Mouse (Mus musculus) bone marrow, adult 2 months (tissue): ENCODE measurements at regions not wholly inside any gene's neighbourhood (a gene's known extent, or its start where the extent isn't known, plus 50 kb on each side); places are given as distances from the start of the nearest gene placed in this dataset.

Experiments used
- H3K27ac ChIP-seq: fragments of 200-500 bp; 2 replicates; pipeline ENCODE4 v1.5.1; 2012; ENCODE audit warnings: low read depth, mild to moderate bottlenecking, control low read depth, inconsistent platforms, low read length; ENCODE audit not compliant: control insufficient read depth, poor library complexity, insufficient read depth
- H3K4me1 ChIP-seq: fragments of 200-500 bp; 2 replicates; pipeline ENCODE4 v1.6.1; 2011; ENCODE audit warnings: low read length; ENCODE audit not compliant: control insufficient read depth, insufficient read depth
- H3K4me3 ChIP-seq: fragments of 200-500 bp; replicated peaks from 2 replicates; pipeline ENCODE3; 2011; ENCODE audit warnings: mild to moderate bottlenecking, low read depth, low read length, control low read depth; ENCODE audit not compliant: control insufficient read depth
- CTCF ChIP-seq: fragments of 200-500 bp; IDR thresholded peaks from 2 replicates; pipeline ENCODE4 v1.5.1; 2011; ENCODE audit warnings: low read length, control low read depth; ENCODE audit not compliant: control insufficient read depth, insufficient read depth
- POLR2A ChIP-seq: fragments of 200-500 bp; IDR thresholded peaks from 2 replicates; pipeline ENCODE4 v1.6.1; 2011; ENCODE audit warnings: low read depth, mild to moderate bottlenecking, control low read depth, low read length, borderline replicate concordance; ENCODE audit not compliant: control insufficient read depth
- WGBS: fragments of 180-500 bp; shearing (Covaris S2); methylation state at CpG from one replicate; pipeline ENCODE4 v1.1.7; 2018; 5-methylcytosine and 5-hydroxymethylcytosine counted together

DNA sequence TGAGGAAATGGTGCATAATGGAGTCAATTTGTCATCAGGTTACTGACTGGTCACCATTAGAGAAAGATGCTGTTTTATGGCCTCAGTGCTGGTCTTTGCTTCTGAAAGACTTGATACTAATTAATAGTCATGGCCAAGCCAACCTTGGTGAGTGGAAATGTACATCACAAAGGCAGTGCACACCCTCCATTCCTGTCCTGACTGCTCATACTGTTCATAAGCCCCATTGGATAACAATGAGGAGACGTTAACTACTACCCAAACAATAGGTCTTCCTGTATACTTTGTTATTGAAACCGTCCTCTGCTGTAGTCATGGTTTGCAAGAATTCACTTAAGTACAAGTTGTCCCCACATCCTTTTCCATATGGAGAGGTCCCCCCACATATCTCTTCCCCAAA is 605.8 kb upstream of the Slc35b3 start:
- TF ChIP-seq CTCF (no peak), POLR2A (no peak)
- H3K4me1 ChIP-seq: no peaks in the 10 kb centered on the region
- 61% methylated on average over 2 of the region's 2 CpGs for WGBS
- H3K4me3 ChIP-seq: no peak overlapping the region
- H3K27ac ChIP-seq: no peak overlapping the region

DNA sequence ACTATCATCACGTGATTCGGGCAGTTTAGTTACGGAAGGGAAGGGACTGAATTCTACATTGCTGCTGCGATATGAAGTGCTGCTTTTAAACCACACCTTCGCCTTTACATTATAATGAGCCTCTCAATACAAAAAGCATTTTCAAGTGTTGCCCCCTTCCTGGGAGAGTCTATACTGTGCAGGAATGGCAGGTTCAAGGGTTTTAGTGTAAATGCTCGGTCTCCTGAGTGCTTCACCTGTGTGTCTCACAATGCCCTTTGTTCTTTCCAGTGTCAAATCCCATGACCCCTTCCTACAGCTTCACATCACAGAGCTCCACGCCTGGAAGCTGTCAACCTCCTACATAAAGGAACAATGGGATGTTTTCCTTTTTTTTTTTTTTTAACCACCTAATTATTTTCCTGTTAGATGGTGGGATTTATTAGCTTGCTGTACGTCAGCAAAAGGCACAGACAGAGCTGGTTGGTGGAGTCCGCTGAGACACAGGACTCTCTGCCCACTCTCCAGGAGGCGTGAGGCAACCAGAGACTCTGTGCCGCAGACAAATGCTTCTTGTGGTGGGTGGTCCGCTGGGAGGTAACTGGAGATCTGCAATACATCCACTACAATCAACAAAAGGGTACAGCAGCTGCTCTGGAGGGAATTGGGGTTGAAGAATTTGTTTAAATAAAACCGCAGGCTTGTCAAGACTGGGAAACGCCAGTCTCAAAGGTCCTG is 577.2 kb upstream of the Slc35b3 start:
- Histone ChIP-seq H3K4me1 (no peaks in the 10 kb centered on the region), H3K27ac (no peak overlapping the region), H3K4me3 (no peak overlapping the region)
- TF ChIP-seq POLR2A: no peak
- TF ChIP-seq CTCF: no peak
- 72% methylated on average over 14 of the region's 14 CpGs for WGBS

DNA sequence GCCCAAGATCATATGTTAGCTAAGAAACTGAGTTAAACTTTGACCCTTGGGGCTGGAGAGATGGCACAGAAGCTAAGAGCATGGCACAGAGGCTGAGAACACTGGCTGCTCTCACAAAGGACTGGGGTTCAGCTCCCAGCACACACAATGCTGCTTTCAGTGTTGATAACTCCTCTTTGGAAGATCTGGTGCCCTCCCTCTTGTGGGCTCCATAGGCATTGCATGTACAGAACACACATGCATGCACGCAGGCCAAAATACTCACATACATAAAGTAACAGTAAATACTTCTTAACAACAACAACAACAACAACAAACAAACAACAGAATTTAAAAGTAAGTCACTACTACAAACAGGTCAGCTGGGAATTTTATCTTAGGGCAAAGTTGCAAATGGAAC is 565.8 kb upstream of the Slc35b3 start:
- H3K4me3 ChIP-seq: no peak overlapping the region
- H3K27ac ChIP-seq: no peak overlapping the region
- no peak for TF ChIP-seq POLR2A
- no peak for TF ChIP-seq CTCF
- H3K4me1 ChIP-seq: no peaks in the 10 kb centered on the region
- WGBS: 73% methylated on average over 1 of the region's 1 CpGs

DNA sequence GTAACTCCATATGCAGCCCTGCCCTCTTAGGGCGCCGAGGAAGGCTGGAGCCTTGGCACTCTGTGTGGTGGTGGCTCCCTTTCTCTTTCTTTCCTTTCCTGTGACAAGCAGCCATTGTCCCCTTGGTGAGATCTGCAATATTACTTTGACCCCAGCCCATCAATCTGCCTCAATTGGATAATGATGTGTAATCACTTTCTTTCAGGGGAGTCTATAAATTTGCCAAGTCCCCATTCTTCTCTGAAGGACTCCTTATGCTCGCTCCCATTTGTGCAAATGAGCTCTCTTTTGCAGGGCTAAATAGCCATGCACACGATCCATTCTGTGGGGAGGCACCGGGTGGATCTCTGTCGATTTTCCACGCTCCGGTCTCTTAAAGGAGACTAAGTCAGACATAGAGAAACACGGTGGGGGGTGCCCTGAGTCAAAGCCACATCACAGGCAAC is 563.2 kb upstream of the Slc35b3 start:
- H3K27ac ChIP-seq: no peak overlapping the region
- 74% methylated on average over 9 of the region's 9 CpGs for whole genome bisulfite sequencing
- TF ChIP-seq CTCF (no peak), POLR2A (no peak)
- no peak overlapping the region for H3K4me3 ChIP-seq
- H3K4me1 ChIP-seq: no peaks in the 10 kb centered on the region

DNA sequence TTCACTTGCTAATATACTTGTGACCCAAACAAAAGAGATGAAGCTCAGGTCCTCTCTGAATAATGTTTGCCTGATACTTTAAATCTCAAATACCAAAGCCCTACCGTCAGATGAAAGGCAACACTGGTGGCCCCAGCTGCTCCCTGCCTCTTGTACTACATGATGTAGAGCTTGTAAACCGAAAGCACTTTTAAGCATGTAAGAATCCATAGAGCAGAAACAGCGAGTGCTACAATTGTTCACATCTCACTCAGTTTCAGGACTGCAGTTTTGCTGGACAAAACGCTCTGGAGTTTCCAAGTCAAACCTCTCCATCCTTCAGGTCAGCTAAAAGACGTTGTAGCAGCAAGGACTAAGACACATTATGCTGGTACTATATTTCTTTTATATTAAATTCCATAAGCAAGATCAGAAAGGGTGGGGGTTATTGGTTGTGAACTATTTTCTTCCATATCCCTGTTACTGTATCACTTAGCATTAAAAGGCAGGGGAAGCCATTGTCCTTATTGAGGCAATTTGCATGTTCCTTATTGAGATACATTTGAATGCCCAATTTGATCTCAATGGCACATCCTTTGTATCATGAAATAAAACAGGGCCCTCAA is 562.7 kb upstream of the Slc35b3 start:
- no peak for TF ChIP-seq CTCF
- TF ChIP-seq POLR2A: no peak
- no peak overlapping the region for H3K4me3 ChIP-seq
- H3K4me1 ChIP-seq: no peaks in the 10 kb centered on the region
- 79% methylated on average over 5 of the region's 5 CpGs for WGBS
- no peak overlapping the region for H3K27ac ChIP-seq

DNA sequence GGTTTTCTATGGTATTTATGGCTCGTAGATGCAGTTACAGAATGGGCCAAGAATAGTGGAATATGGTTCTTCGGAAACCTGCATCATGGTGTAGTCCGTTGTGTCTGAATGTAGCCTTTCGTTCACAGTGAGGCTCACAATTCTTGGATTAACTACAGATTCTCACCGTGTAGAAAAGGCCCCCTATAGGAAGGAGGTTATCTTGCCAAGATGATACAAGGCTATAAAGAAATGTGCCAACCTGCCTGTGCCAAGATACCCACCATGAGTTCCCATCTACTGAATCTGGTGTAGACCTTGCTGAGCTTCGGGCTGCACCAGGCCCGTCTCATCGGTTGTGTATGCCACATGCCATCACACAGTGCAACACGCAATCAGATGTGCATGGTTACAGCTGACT is 560.2 kb upstream of the Slc35b3 start:
- WGBS: 84% methylated on average over 9 of the region's 9 CpGs
- Histone ChIP-seq H3K4me3 (no peak overlapping the region), H3K27ac (no peak overlapping the region), H3K4me1 (no peaks in the 10 kb centered on the region)
- no peak for TF ChIP-seq POLR2A
- no peak for TF ChIP-seq CTCF

DNA sequence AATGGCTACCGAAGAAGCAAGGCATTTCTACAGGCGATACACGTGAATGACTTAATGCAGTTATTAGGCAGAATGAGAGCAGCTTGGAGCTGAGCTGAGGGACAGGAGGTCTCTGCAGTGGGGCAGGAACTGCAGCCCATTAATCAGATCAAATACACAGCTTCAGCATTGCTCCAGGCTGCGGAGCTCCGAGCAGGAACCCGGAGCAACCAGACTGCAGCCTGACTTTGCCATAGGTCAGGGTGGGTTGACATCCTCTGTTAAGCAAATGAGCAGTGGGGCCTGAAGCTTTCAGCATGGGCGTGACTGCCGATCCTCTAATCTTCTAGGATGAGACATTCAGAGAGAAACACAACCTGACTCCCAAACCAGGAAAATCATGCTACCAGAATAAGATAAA is 555.4 kb upstream of the Slc35b3 start:
- Histone ChIP-seq H3K4me1 (no peaks in the 10 kb centered on the region), H3K27ac (no peak overlapping the region), H3K4me3 (no peak overlapping the region)
- TF ChIP-seq CTCF: no peak
- no peak for TF ChIP-seq POLR2A
- WGBS: 69% methylated on average over 8 of the region's 8 CpGs

DNA sequence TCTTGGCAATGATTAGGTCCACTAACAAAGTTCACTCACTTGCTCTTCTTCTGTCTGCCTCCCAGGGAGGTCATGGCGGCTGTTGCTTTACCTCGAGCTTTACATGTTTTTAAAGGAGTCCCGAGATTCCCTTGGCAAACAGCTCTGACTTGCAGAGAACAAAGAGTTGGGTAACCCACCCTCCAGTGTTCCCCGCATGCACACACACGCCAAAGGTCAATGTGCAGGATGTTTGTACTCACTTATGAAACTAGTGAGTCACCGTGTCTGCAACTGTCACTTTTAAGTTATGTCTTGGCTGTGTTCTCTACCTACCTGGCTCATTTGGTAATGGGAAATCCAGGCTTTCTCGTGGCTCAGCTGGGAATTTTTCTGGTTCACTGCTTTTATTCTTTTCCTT is 529.1 kb upstream of the Slc35b3 start:
- TF ChIP-seq CTCF (no peak), POLR2A (no peak)
- no peaks in the 10 kb centered on the region for H3K4me1 ChIP-seq
- H3K27ac ChIP-seq: no peak overlapping the region
- H3K4me3 ChIP-seq: no peak overlapping the region
- 67% methylated on average over 7 of the region's 7 CpGs for WGBS

DNA sequence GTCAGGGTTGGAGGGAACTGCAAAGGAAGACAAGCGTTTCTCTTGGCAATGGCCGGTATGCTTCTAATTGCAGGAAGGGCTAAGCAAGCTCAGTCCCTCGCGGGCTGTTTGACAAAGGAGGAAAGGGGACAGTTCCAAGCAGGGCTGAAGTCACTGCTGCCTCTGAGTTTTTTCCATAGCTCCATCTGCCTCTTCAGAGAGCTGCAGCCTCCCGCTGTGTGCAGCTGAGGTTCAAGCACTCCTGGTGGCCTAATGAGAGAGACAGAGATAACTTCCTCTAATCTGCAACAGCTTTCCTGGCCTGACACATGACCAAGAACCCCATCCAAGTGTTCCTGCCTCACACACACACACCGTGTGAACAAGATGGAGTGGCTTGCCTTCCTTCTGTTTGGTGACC is 511.9 kb upstream of the Slc35b3 start:
- Histone ChIP-seq H3K4me1 (no peaks in the 10 kb centered on the region), H3K27ac (no peak overlapping the region), H3K4me3 (no peak overlapping the region)
- TF ChIP-seq POLR2A (no peak), CTCF (no peak)
- 70% methylated on average over 6 of the region's 6 CpGs for WGBS
